16 mouse cellular contexts compared by ENCODE assay signal in the genomic region with DNA sequence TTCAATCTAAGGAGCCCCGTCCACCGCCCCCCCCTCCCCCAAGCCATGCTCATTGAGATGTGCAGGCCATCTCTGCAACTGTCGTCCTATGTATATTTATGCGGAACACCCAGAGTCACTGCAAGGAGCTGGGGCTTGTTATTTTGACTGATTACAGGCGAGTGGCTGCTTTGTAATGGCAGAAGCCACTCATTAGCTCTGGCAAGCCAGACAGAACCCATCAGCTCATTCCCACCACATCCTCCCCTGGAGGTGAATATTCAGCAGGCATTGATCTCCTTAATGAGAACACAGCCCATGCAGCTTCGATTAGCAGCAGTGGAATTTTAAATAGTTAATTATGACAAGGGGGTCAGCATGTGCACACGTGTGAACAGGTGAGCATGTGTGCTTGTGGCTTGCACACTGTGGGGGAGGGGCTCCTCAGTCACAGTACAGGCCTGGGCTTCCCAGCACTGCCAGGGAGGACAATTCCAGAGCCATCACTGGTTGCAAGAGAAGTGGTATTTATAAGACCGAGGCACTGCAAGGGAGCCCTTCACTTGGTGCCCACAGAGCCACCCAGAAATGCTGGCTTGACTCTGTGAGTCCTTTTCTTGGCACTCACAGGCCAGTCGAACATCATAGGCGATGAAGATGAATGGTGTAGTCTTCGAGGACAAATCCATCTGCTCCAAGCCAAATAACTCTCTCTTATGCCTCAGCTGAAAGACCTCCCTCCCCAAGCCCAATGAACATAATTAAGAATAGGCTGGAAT.
A peak's percentile ranks its signal among the peaks of the same experiment; 100 is the strongest.
DNase-seq lines count a peak whose midpoint lies in the region; ATAC-seq and TF ChIP-seq lines count a peak whose summit lies in the region.
"Had no signal": no experiment of that assay in that cellular context is flagged by ENCODE, and none has a peak within 500 bp of the region (broad histone marks: within the 10 kb centered on the region; RNA-seq: fewer than 3 reads in every experiment).

No protein-coding gene starts in this region.

- no peaks in the 10 kb centered on the region for H3K9me3 ChIP-seq in hindbrain, embryonic 11.5 days (ENCODE audit: control insufficient read depth, low read length)
- no peaks in the 10 kb centered on the region for H3K9me3 ChIP-seq in midbrain, embryonic 14.5 days (ENCODE audit: control insufficient read depth, low read length)
- H3K9me3 ChIP-seq in intestine, postnatal 0 days (ENCODE audit: control insufficient read depth) = no peaks in the 10 kb centered on the region
- H3K9me3 ChIP-seq: heart, embryonic 15.5 days; limb, embryonic 12.5 days; stomach, embryonic 15.5 days had no signal

- peak overlapping the region; percentile 47; the same call in 1 of the 2 replicates for H3K27ac ChIP-seq in hindbrain, embryonic 11.5 days (ENCODE audit: low read depth, low read length)
- H3K27ac ChIP-seq in midbrain, embryonic 14.5 days (replicated peaks; ENCODE audit: low read depth, low read length) = peak overlapping the region; percentile 53
- no peak overlapping the region for H3K27ac ChIP-seq in intestine, postnatal 0 days (ENCODE audit: low read depth, low read length)
- H3K27ac ChIP-seq: heart, embryonic 15.5 days; limb, embryonic 12.5 days; stomach, embryonic 15.5 days had no signal

- no peak overlapping the region for H3K9ac ChIP-seq in hindbrain, embryonic 11.5 days (ENCODE audit: low read depth, low read length)
- no peak overlapping the region for H3K9ac ChIP-seq in midbrain, embryonic 14.5 days (replicated peaks; ENCODE audit: low read length)
- H3K9ac ChIP-seq in intestine, postnatal 0 days (ENCODE audit: low read depth, low read length) = no peak overlapping the region
- H3K9ac ChIP-seq: heart, embryonic 15.5 days; limb, embryonic 12.5 days; stomach, embryonic 15.5 days had no signal

- intact Hi-C loops in heart, postnatal 10 days (cut with DNase I) = no loop called here

- peak; percentile 77 for ATAC-seq in hindbrain, embryonic 11.5 days (ENCODE audit: low FRiP score)
- peak; percentile 62; the same call in 1 of the 2 replicates for ATAC-seq in midbrain, embryonic 14.5 days (ENCODE audit: low FRiP score, low TSS enrichment)
- ATAC-seq in CD4-positive, CD25-positive, alpha-beta regulatory T cell, adult 4 months = no peak
- no peak for ATAC-seq in intestine, postnatal 0 days

- 61% methylated on average over 11 of the region's 11 CpGs for WGBS in hindbrain, embryonic 11.5 days
- 52% methylated on average over 11 of the region's 11 CpGs for WGBS in midbrain, embryonic 14.5 days
- 72% methylated on average over 11 of the region's 11 CpGs for WGBS in intestine, postnatal 0 days

- no peak for TF ChIP-seq CTCF in brain, embryonic 14.5 days (IDR thresholded peaks at IDR 0.05; ENCODE audit: borderline replicate concordance, extremely low read depth, insufficient read depth, insufficient read length)
- TF ChIP-seq CTCF in intestine, postnatal 0 days (IDR thresholded peaks at IDR 0.05; ENCODE audit: low read depth) = no peak

- H3K4me1 ChIP-seq in hindbrain, embryonic 11.5 days (replicated peaks; ENCODE audit: control insufficient read depth, insufficient read depth, low read length) = peaks cover 4% of the 10 kb centered on the region; the same call in 1 of the 2 replicates
- no peaks in the 10 kb centered on the region for H3K4me1 ChIP-seq in midbrain, embryonic 14.5 days (ENCODE audit: control insufficient read depth, insufficient read depth, low read length)
- H3K4me1 ChIP-seq in intestine, postnatal 0 days (replicated peaks; ENCODE audit: control insufficient read depth, insufficient read depth, low read length) = no peaks in the 10 kb centered on the region
- H3K4me1 ChIP-seq: heart, embryonic 15.5 days; stomach, embryonic 15.5 days had no signal

- H3K4me3 ChIP-seq in hindbrain, embryonic 11.5 days (ENCODE audit: low read depth, low read length) = no peak overlapping the region
- H3K4me3 ChIP-seq in midbrain, embryonic 14.5 days (replicated peaks; ENCODE audit: low read depth, low read length) = no peak overlapping the region
- no peak overlapping the region for H3K4me3 ChIP-seq in intestine, postnatal 0 days (ENCODE audit: low read depth, low read length)
- H3K4me3 ChIP-seq: erythroblast, embryonic 14.5 days; heart, embryonic 15.5 days; limb, embryonic 12.5 days; stomach, embryonic 15.5 days had no signal

- peak; percentile 74 for DNase-seq in Muller cell, postnatal 12 days (ENCODE audit: inconsistent ontology term)
- DNase-seq in brain, embryonic 14.5 days (ENCODE audit: low read depth) = peak; percentile 80
- DNase-seq in hindbrain, embryonic 11.5 days (ENCODE audit: low spot score) = peak; percentile 33
- peak; percentile 48 for DNase-seq in midbrain, embryonic 14.5 days
- DNase-seq in heart, postnatal 10 days = no peak
- DNase-seq: adrenal gland, adult 2 months; cerebellum, postnatal 36 days; gastrocnemius, postnatal 10 days; kidney, adult 11 months; right cerebral cortex, postnatal 25 days had no signal

- no peaks in the 10 kb centered on the region for H3K36me3 ChIP-seq in hindbrain, embryonic 11.5 days (ENCODE audit: control insufficient read depth, insufficient read depth, low read length)
- no peaks in the 10 kb centered on the region for H3K36me3 ChIP-seq in midbrain, embryonic 14.5 days (ENCODE audit: control insufficient read depth, insufficient read depth, low read length)
- no peaks in the 10 kb centered on the region for H3K36me3 ChIP-seq in intestine, postnatal 0 days (ENCODE audit: control insufficient read depth, insufficient read depth)
- H3K36me3 ChIP-seq: heart, embryonic 15.5 days; limb, embryonic 12.5 days; stomach, embryonic 15.5 days had no signal

- H3K4me2 ChIP-seq in hindbrain, embryonic 11.5 days (replicated peaks; ENCODE audit: low read depth, low read length) = no peak overlapping the region
- H3K4me2 ChIP-seq in midbrain, embryonic 14.5 days (ENCODE audit: low read length) = no peak overlapping the region
- no peak overlapping the region for H3K4me2 ChIP-seq in intestine, postnatal 0 days (replicated peaks; ENCODE audit: low read depth)
- H3K4me2 ChIP-seq: heart, embryonic 15.5 days; limb, embryonic 12.5 days; stomach, embryonic 15.5 days had no signal

- no peaks in the 10 kb centered on the region for H3K27me3 ChIP-seq in hindbrain, embryonic 11.5 days (ENCODE audit: control insufficient read depth, insufficient read depth, low read length)
- H3K27me3 ChIP-seq in midbrain, embryonic 14.5 days (ENCODE audit: control insufficient read depth, insufficient read depth, low read length) = no peaks in the 10 kb centered on the region
- H3K27me3 ChIP-seq in intestine, postnatal 0 days (replicated peaks; ENCODE audit: control insufficient read depth, insufficient read depth, low read length) = no peaks in the 10 kb centered on the region
- H3K27me3 ChIP-seq: heart, embryonic 15.5 days; stomach, embryonic 15.5 days had no signal

- TF ChIP-seq POLR2A in brain, embryonic 14.5 days (IDR thresholded peaks at IDR 0.05; ENCODE audit: borderline replicate concordance, extremely low read depth, insufficient read depth, insufficient read length, poor library complexity, severe bottlenecking) = no peak

Comparison
In these comparisons a context has a peak if more than half of its experiments do, and no peak if none do; other contexts are left out.
1. DNase-seq: peak in Muller cell, postnatal 12 days (single experiment), brain, embryonic 14.5 days (single experiment), hindbrain, embryonic 11.5 days (single experiment) and midbrain, embryonic 14.5 days (single experiment); none in heart, postnatal 10 days (0 of 2).
2. ATAC-seq: peak in hindbrain, embryonic 11.5 days (single experiment) and midbrain, embryonic 14.5 days (single experiment); none in CD4-positive, CD25-positive, alpha-beta regulatory T cell, adult 4 months (single experiment) and intestine, postnatal 0 days (single experiment).